Mouse (Mus musculus): ENCODE measurements around the gene Ccr6.

DNA sequence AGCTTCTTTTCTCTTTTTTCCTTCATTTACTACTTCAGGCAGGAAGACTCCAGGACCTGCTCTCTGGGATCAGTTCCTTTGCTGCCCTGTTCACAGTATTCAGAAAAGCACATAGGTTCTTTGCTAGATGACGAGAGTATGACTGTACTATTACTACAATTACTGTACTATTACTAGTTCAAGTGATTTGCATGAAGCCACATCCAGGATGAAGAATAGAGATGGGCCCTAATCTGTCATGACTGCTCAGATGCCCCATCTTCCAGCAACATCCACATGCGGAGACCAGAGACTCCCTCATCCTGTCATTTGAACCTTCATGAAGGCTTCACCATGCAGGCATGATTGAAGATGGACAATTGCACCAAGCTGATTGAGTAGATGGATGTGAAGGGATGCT, 26.1 kb upstream of the Ccr6 start:
- TF ChIP-seq POLR2A (IDR thresholded peaks at IDR 0.05; ENCODE audit: insufficient read depth, low read depth, low read length) (no peak), CTCF (IDR thresholded peaks at IDR 0.05; ENCODE audit: insufficient read depth, low read depth, low read length) (no peak)
